Mouse (Mus musculus) layer of hippocampus, postnatal 10 days (tissue): ENCODE measurements around the gene Klhl35. TPM values are rescaled to one million over a fixed set of nuclear protein-coding genes. Genes with fewer than 3 reads are reported as not detected.
"Not testable (repeated sequence)": the region's sequence is repeated elsewhere in the genome, so short reads cannot be mapped to it uniquely, and the experiment has no call there.

ENCODE experiments used
- DNase-seq, 2 experiments: peaks; one replicate each; pipeline ENCODE4 v3.0.0; 2021; ENCODE audit warnings: low spot score in 2 of 2
- total RNA-seq, 2 experiments: library from RNA; stranded (reverse); gene quantifications; 2 replicates each; pipeline ENCODE4 v1.2.3; 2021

Klhl35 gene
- total RNA-seq, 2 experiments from 2014 or later = 4.8 to 6.2 TPM

GRCm38 (mm10) chr7:99499128-99499527, 33.3 kb downstream of the Klhl35 start:
- no peak for DNase-seq

DNA sequence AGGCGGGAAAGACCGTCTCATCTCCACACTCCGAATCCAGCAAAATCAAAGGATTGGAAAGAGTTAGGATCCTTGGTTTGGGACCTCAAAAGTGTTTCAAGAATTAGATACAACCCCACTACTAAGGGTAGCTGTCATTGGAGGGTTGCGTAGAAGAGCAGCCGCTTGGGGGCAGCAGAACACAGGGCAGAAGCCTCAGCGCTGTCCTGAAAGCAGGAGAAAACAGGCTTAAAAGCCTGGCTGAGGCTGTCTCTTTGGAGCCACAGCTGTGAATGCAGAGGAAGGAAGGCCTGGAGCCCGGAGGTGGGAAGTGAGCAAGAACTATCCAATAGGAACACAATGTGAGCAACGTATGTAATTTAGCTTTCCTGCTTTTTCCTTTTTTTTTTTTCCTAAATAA, 34.4 kb downstream of the Klhl35 start:
- DNase-seq = peak; percentile 88 to 90

GRCm38 (mm10) chr7:99500655-99501054, 34.9 kb downstream of the Klhl35 start:
- no peak for DNase-seq

DNA sequence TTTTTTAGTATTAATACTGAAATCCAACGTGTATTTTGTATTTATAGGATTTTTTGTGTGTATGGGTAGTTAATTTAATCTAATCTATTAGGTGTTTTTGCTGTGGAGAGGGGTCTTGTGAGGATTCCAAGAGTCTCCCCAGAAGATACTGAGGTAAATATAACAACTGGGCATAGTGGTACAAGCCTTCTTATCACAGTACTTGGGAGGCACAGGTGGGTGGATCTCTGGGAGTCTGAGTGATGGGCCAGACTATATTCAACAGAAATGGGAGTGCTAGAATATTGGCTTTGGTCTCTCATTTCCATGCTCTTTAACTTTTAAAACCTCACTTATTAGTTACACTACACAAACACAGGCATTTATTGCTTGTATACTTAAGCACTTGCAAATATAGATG, 35.3 kb downstream of the Klhl35 start:
- no peak for DNase-seq

GRCm38 (mm10) chr7:99504556-99504955, 38.8 kb downstream of the Klhl35 start:
- DNase-seq = no peak

DNA sequence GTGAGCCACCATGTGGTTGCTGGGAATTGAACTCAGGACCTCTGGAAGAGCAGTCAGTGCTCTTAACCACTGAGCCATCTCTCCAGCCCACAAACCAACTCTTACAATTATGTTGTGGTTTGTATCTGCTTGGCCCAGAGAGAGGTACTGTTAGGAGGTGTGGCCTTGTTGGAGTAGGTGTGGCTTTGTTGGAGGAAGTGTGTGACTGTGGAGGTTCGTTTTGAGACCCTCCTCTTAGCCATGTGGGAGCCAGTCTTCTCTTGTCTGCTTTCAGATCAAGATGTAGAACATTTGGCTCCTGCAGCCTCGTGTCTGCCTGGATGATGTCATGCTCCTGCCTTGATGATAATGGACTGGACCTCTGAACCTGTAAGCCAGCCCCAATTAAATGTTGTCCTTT, 42.4 kb downstream of the Klhl35 start:
- not testable (repeated sequence) for DNase-seq

DNA sequence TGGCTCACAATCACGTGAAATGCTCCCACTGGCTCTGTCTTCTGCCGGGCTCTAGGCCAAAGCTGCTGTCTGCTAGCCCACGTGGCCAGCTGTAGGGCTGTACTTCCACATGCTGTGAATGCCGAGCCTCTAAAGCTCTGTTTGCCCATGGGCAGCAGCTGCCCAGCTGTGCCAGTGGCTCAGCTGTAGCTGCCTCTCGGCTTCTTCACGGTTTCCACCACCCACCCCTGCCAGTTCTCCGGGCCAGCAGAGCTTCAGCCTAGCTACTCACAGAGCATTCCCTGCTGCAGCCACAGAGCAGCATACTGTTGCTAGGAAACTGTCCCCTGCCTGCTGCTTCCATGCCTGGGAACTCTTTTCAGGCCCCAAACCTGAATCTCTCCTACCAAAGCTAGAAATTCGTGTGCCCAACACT, 44.3 kb downstream of the Klhl35 start:
- peak; percentile 72 to 75 for DNase-seq

DNA sequence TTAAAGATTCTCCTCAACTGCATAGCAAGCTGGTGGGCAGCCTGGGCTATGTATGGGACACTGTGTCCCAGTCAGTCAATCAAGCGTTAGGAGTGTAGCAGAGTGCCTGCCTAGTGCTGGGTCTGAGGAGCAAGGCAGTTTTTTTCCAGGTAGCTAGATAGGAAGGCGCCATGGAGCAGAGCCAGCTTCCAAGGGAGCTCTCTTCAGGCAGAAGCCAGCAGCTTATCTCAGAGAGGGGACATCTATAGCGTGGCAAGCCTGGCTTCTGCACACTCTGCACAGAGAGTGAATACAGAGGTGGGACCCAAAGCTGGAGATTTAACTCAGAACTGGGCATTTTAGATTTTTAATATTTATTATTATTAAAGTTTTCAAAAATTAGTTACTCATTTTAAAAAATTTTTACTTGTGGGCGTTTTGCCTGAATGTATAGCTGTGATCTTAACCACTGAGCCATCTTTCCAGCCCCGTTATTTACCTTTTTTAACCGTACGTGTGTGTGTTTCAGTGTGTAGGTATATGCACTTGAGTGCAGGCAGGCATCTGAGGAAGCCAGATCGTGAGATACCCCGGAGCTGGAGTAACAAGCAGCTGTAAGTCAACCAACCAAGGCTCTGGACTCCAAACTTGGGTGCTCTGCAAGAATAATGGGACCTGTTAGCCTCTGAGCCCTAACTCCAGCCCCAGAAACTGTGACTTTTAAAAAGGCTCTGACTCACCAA, 50.4 kb downstream of the Klhl35 start:
- no peak for DNase-seq

GRCm38 (mm10) chr7:99516814-99517157, 51.0 kb downstream of the Klhl35 start:
- no peak for DNase-seq

DNA sequence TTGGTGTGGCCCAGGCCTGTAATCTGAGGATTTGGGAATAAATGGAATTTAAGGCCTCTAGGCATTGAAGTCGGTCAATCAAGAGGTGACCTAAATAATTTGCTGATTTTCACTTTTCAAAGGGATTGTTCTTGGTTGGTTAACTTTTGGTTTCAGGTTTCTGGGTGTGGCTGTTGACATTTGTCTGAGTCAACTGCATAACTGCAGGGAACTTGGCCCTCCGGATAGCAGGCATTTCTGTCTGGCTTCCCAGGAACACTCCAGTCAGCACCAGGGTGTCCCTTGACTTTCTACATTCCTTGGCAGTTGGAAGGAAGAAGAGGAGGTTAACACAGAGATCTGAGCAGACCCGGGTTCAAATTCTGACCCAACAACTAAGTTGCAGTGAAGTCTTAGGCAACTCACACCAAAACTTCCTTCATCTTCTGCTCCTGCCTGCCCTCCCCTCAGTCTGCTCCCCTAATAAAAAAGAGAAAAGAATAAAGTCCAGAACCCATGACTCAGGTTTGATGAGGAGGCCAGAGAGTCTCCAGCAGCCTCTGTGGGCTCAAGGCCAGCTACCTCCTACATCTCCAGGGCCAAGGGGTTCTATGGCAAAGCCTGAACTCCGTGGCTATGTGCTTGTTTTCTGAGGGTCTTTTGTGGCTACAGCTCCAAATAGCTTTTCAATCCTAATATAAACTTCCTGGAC, 53.3 kb downstream of the Klhl35 start:
- DNase-seq = no peak

DNA sequence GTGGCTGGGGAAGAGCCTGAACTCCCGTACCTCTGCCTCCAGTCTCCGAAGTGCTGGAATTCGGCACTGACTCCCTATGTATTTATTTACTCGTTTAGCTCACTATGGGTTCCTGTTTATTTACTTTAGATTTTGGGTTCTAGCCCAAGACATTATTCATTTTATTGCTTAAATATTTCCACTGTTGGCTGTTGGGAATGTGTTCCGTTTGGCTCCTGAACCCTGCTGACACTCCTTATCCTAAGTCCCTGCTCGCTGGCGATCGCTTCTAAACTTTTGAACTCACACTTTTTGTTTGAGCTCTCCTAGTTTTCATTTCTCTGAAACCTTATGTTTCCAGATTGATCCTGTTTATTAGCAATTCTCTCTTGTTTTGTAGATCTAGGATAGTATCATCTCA, 57.3 kb downstream of the Klhl35 start:
- no peak for DNase-seq

Other genes starting within 250 kb of the Klhl35 start
- gene Mogat2, start 227.4 kb upstream of the Klhl35 start, total RNA-seq = not detected
- 100 to 1,000 TPM; 178 to 182 TPM for gene Map6, start 198.6 kb upstream of the Klhl35 start, total RNA-seq
- 10 to 100 TPM; 58.2 to 62.0 TPM for gene Serpinh1, start 112.8 kb upstream of the Klhl35 start, total RNA-seq
- gene Gdpd5, start 84.6 kb upstream of the Klhl35 start, total RNA-seq = 10 to 100 TPM; 31.4 to 37.4 TPM
- gene Rps3, start 17.7 kb downstream of the Klhl35 start, total RNA-seq = 100 to 1,000 TPM; 314 to 330 TPM
- gene Arrb1, start 69.5 kb downstream of the Klhl35 start, total RNA-seq = 100 to 1,000 TPM; 150 to 192 TPM
- 1 to 10 TPM; 2.9 to 3.3 TPM for gene Tpbgl, start 161.1 kb downstream of the Klhl35 start, total RNA-seq
- 10 to 100 TPM; 14.8 to 15.4 TPM for gene Slco2b1, start 245.3 kb downstream of the Klhl35 start, total RNA-seq